11 mouse cellular contexts compared by ENCODE assay signal in genomic region chr5:96922716-96923076, GRCm38 (mm10).
DNase-seq lines count a peak whose midpoint lies in the region; ATAC-seq and TF ChIP-seq lines count a peak whose summit lies in the region.
"Had no signal": no experiment of that assay in that cellular context is flagged by ENCODE, and none has a peak within 500 bp of the region (broad histone marks: within the 10 kb centered on the region; RNA-seq: fewer than 3 reads in every experiment).

No protein-coding gene starts in this region.

- WGBS in intestine, embryonic 16.5 days: 81% methylated on average over 4 of the region's 4 CpGs
- WGBS in intestine, postnatal 0 days: 81% methylated on average over 4 of the region's 4 CpGs
- WGBS in neural tube, embryonic 13.5 days: 48% methylated on average over 4 of the region's 4 CpGs
- 65% methylated on average over 4 of the region's 4 CpGs for WGBS in embryonic facial prominence, embryonic 14.5 days
- WGBS in liver, postnatal 0 days (ENCODE audit: insufficient replicate concordance): 55% methylated on average over 4 of the region's 4 CpGs

- 0 out of 2 replicates have a peak, but pooled peaks cover 3% of the 10 kb centered on the region for H3K4me1 ChIP-seq in intestine, embryonic 16.5 days (ENCODE audit: control insufficient read depth, insufficient read depth, low read length)
- H3K4me1 ChIP-seq in intestine, postnatal 0 days (replicated peaks; ENCODE audit: control insufficient read depth, insufficient read depth, low read length): 0 out of 2 replicates have a peak, but pooled peaks cover 6% of the 10 kb centered on the region
- H3K4me1 ChIP-seq in neural tube, embryonic 13.5 days (replicated peaks): peaks cover 20% of the 10 kb centered on the region; the same call in 1 of the 2 replicates
- no peaks in the 10 kb centered on the region for H3K4me1 ChIP-seq in embryonic facial prominence, embryonic 14.5 days (ENCODE audit: control insufficient read depth, insufficient read depth, low read length)
- peaks cover 57% of the 10 kb centered on the region for H3K4me1 ChIP-seq in liver, postnatal 0 days (ENCODE audit: insufficient read depth)

- peak overlapping the region; percentile 71; the same call in 1 of the 2 replicates for H3K27ac ChIP-seq in intestine, embryonic 16.5 days (ENCODE audit: low read length)
- no peak overlapping the region for H3K27ac ChIP-seq in intestine, postnatal 0 days (ENCODE audit: low read depth, low read length)
- peak overlapping the region; percentile 54; the same call in 1 of the 2 replicates for H3K27ac ChIP-seq in neural tube, embryonic 13.5 days (replicated peaks)
- H3K27ac ChIP-seq in embryonic facial prominence, embryonic 14.5 days (replicated peaks; ENCODE audit: low read depth, low read length): peak overlapping the region; percentile 25; the same call in 1 of the 2 replicates
- H3K27ac ChIP-seq in liver, postnatal 0 days (ENCODE audit: low read depth): peak overlapping the region; percentile 89
- H3K27ac ChIP-seq: midbrain, embryonic 13.5 days had no signal

- ATAC-seq in intestine, embryonic 16.5 days: no peak
- no peak for ATAC-seq in intestine, postnatal 0 days
- no peak for ATAC-seq in neural tube, embryonic 13.5 days (ENCODE audit: low read depth)
- ATAC-seq in embryonic facial prominence, embryonic 14.5 days (ENCODE audit: low read depth): no peak
- no peak for ATAC-seq in liver, postnatal 0 days
- ATAC-seq: forebrain, embryonic 16.5 days; midbrain, embryonic 13.5 days had no signal

- no peak; the same call in 1 of the 2 replicates for TF ChIP-seq EP300 in liver, postnatal 0 days (IDR thresholded peaks at IDR 0.05; ENCODE audit: low read depth)

- DNase-seq in neural tube, embryonic 10.5 days (ENCODE audit: extremely low spot score, low spot score): no peak
- no peak for DNase-seq in embryonic facial prominence, embryonic 14.5 days (ENCODE audit: low spot score)
- DNase-seq in liver, postnatal 0 days: no peak
- DNase-seq in urinary bladder, adult 18-20 months (ENCODE audit: low spot score in 2 of 2): no peak
- no peak for DNase-seq in cerebellum, postnatal 25 days
- DNase-seq: thymus, postnatal 36 days had no signal

- no peaks in the 10 kb centered on the region for H3K27me3 ChIP-seq in intestine, embryonic 16.5 days (replicated peaks; ENCODE audit: control insufficient read depth, insufficient read depth, low read length)
- H3K27me3 ChIP-seq in intestine, postnatal 0 days (replicated peaks; ENCODE audit: control insufficient read depth, insufficient read depth, low read length): no peaks in the 10 kb centered on the region
- no peaks in the 10 kb centered on the region for H3K27me3 ChIP-seq in neural tube, embryonic 13.5 days
- no peaks in the 10 kb centered on the region for H3K27me3 ChIP-seq in embryonic facial prominence, embryonic 14.5 days (replicated peaks; ENCODE audit: control insufficient read depth, insufficient read depth, low read length)
- no peaks in the 10 kb centered on the region for H3K27me3 ChIP-seq in liver, postnatal 0 days (ENCODE audit: insufficient read depth, low read length)
- H3K27me3 ChIP-seq: midbrain, embryonic 13.5 days had no signal

- H3K36me3 ChIP-seq in intestine, embryonic 16.5 days (ENCODE audit: control insufficient read depth, insufficient read depth, low read length): no peaks in the 10 kb centered on the region
- H3K36me3 ChIP-seq in intestine, postnatal 0 days (ENCODE audit: control insufficient read depth, insufficient read depth): no peaks in the 10 kb centered on the region
- no peaks in the 10 kb centered on the region for H3K36me3 ChIP-seq in neural tube, embryonic 13.5 days
- no peaks in the 10 kb centered on the region for H3K36me3 ChIP-seq in embryonic facial prominence, embryonic 14.5 days (ENCODE audit: control insufficient read depth, insufficient read depth, low read length)
- H3K36me3 ChIP-seq in liver, postnatal 0 days (replicated peaks; ENCODE audit: insufficient read depth, low read length): no peaks in the 10 kb centered on the region
- H3K36me3 ChIP-seq: midbrain, embryonic 13.5 days had no signal

- H3K4me3 ChIP-seq in intestine, embryonic 16.5 days (ENCODE audit: low read length): no peak overlapping the region
- H3K4me3 ChIP-seq in intestine, postnatal 0 days (ENCODE audit: low read depth, low read length): no peak overlapping the region
- no peak overlapping the region for H3K4me3 ChIP-seq in neural tube, embryonic 13.5 days
- no peak overlapping the region for H3K4me3 ChIP-seq in embryonic facial prominence, embryonic 14.5 days (ENCODE audit: low read depth, low read length)
- no peak overlapping the region for H3K4me3 ChIP-seq in liver, postnatal 0 days (ENCODE audit: low read depth, low read length)
- H3K4me3 ChIP-seq: midbrain, embryonic 13.5 days had no signal

- no peak overlapping the region for H3K4me2 ChIP-seq in intestine, embryonic 16.5 days (ENCODE audit: low read depth, low read length)
- no peak overlapping the region for H3K4me2 ChIP-seq in intestine, postnatal 0 days (replicated peaks; ENCODE audit: low read depth)
- H3K4me2 ChIP-seq in neural tube, embryonic 13.5 days: no peak overlapping the region
- H3K4me2 ChIP-seq in embryonic facial prominence, embryonic 14.5 days (ENCODE audit: low read depth, low read length): no peak overlapping the region
- H3K4me2 ChIP-seq in liver, postnatal 0 days (ENCODE audit: low read depth, low read length): 0 out of 2 replicates have a peak overlapping the region, but pooled peaks have one; percentile 15
- H3K4me2 ChIP-seq: midbrain, embryonic 13.5 days had no signal

- no peak overlapping the region for H3K9ac ChIP-seq in intestine, embryonic 16.5 days (ENCODE audit: low read depth, low read length)
- H3K9ac ChIP-seq in intestine, postnatal 0 days (ENCODE audit: low read depth, low read length): no peak overlapping the region
- no peak overlapping the region for H3K9ac ChIP-seq in neural tube, embryonic 13.5 days
- H3K9ac ChIP-seq in embryonic facial prominence, embryonic 14.5 days (ENCODE audit: low read depth, low read length): no peak overlapping the region
- H3K9ac ChIP-seq in liver, postnatal 0 days (replicated peaks): no peak overlapping the region
- H3K9ac ChIP-seq: midbrain, embryonic 13.5 days had no signal

- H3K9me3 ChIP-seq in intestine, embryonic 16.5 days (ENCODE audit: control insufficient read depth, low read length): no peaks in the 10 kb centered on the region
- H3K9me3 ChIP-seq in intestine, postnatal 0 days (ENCODE audit: control insufficient read depth): no peaks in the 10 kb centered on the region
- no peaks in the 10 kb centered on the region for H3K9me3 ChIP-seq in neural tube, embryonic 13.5 days
- no peaks in the 10 kb centered on the region for H3K9me3 ChIP-seq in embryonic facial prominence, embryonic 14.5 days (ENCODE audit: control insufficient read depth, low read length)
- H3K9me3 ChIP-seq in liver, postnatal 0 days (ENCODE audit: low read length): no peaks in the 10 kb centered on the region
- H3K9me3 ChIP-seq: midbrain, embryonic 13.5 days had no signal

- no peak for TF ChIP-seq CTCF in intestine, postnatal 0 days (IDR thresholded peaks at IDR 0.05; ENCODE audit: low read depth)
- TF ChIP-seq CTCF in liver, postnatal 0 days (IDR thresholded peaks at IDR 0.05; ENCODE audit: low read depth): no peak
